Mouse (Mus musculus): ENCODE results near the gene Ing4.

- TF ChIP-seq CTCF (IDR thresholded peaks at IDR 0.05; ENCODE audit: insufficient read depth, low read depth, low read length) (no peak), POLR2A (IDR thresholded peaks at IDR 0.05; ENCODE audit: insufficient read depth, low read depth, low read length) (no peak)
Observed at GRCm38 (mm10) chr6:124992241-124992640, 47.3 kb upstream of the Ing4 start.

All from olfactory bulb, adult 2 months (tissue).